Mouse (Mus musculus) bone marrow macrophage, adult 2 months (primary cell): ENCODE data around the gene Ppm1g.

Source experiments
- CTCF ChIP-seq: IDR thresholded peaks from 2 replicates; pipeline ENCODE4 v1.5.1; 2012; ENCODE audit warnings: low read depth, mild to moderate bottlenecking, low read length, moderate library complexity
- POLR2A ChIP-seq: IDR thresholded peaks from 2 replicates; pipeline ENCODE4 v1.6.1; 2012; ENCODE audit warnings: mild to moderate bottlenecking, low read depth, low read length, borderline replicate concordance

DNA sequence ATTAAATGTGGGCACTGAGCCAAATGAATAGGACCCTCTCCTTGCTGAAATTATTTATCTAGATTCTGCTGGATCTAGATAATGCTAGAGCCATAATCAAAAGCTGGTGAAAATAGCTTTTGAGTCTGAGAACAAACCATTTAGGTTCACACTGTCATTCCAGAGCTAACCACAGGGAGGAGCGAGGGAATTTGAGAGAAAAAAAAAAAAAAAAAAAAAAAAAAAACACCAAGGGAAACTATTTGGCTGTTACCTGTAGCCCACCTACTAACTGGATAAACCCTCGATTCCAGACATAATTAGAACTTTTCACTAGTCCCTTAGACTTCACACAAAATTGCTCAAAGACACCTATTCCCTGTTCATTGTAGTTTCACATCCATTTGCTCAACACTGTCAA lies 1.4 kb downstream of the Ppm1g start:
- TF ChIP-seq CTCF (no peak), POLR2A (no peak)
